Mouse (Mus musculus): ENCODE data around the gene Fmnl3. TPM values are rescaled to one million over a fixed set of nuclear protein-coding genes. Genes with fewer than 3 reads are reported as not detected.

The Fmnl3 gene
- polyA plus RNA-seq, 1 experiment from 2014 or later = 15.1 TPM

GRCm38 (mm10) chr15:99296213-99296612 lies 74.1 kb downstream of the Fmnl3 start:
- Histone ChIP-seq H3K9me3 (no peaks in the 10 kb centered on the region), H3K27me3 (no peaks in the 10 kb centered on the region), H3K4me3 (peak overlapping the region; percentile 71), H3K9ac (replicated peaks) (peak overlapping the region; percentile 83; the same call in 1 of the 2 replicates), H3K27ac (replicated peaks) (peak overlapping the region; percentile 92; the same call in 1 of the 2 replicates), H3K36me3 (no peaks in the 10 kb centered on the region), H3K4me2 (replicated peaks) (peak overlapping the region; percentile 67), H3K4me1 (peaks cover 17% of the 10 kb centered on the region)
- no peak for ATAC-seq (ENCODE audit: low FRiP score, low read depth)
- WGBS = 38% methylated on average over 5 of the region's 5 CpGs

GRCm38 (mm10) chr15:99295484-99295981 lies 74.7 kb downstream of the Fmnl3 start, which contains the start of gene Fam186b:
TSS of gene Fam186b (minus strand) at chr15:99295888.
- no peaks in the 10 kb centered on the region for H3K27me3 ChIP-seq
- peaks cover 17% of the 10 kb centered on the region for H3K4me1 ChIP-seq
- no peaks in the 10 kb centered on the region for H3K36me3 ChIP-seq
- H3K27ac ChIP-seq (replicated peaks) = peak within 1 kb of the TSS; percentile 92
- peak within 1 kb of the TSS; percentile 83 for H3K9ac ChIP-seq (replicated peaks)
- no peaks in the 10 kb centered on the region for H3K9me3 ChIP-seq
- ATAC-seq (ENCODE audit: low FRiP score, low read depth) = peak; percentile 66
- 0% methylated on average over 8 of the region's 17 CpGs for WGBS
- H3K4me2 ChIP-seq (replicated peaks) = peak within 1 kb of the TSS; percentile 67
- H3K4me3 ChIP-seq = peak within 1 kb of the TSS; percentile 71

GRCm38 (mm10) chr15:99294813-99295374 lies 75.4 kb downstream of the Fmnl3 start, which contains the start of gene Prpf40b:
TSS of gene Prpf40b (plus strand) at chr15:99295087.
- 1% methylated on average over 58 of the region's 64 CpGs for WGBS
- Histone ChIP-seq H3K4me3 (peak within 1 kb of the TSS; percentile 71), H3K9ac (replicated peaks) (peak within 1 kb of the TSS; percentile 83), H3K27ac (replicated peaks) (peak within 1 kb of the TSS; percentile 92), H3K36me3 (no peaks in the 10 kb centered on the region), H3K9me3 (no peaks in the 10 kb centered on the region), H3K27me3 (no peaks in the 10 kb centered on the region), H3K4me1 (peaks cover 17% of the 10 kb centered on the region), H3K4me2 (replicated peaks) (peak within 1 kb of the TSS; percentile 67)
- peak; percentile 97 for ATAC-seq (ENCODE audit: low FRiP score, low read depth)

GRCm38 (mm10) chr15:99294287-99294686 lies 76.0 kb downstream of the Fmnl3 start:
- Histone ChIP-seq H3K4me3 (peak overlapping the region; percentile 71), H3K27me3 (no peaks in the 10 kb centered on the region), H3K4me2 (replicated peaks) (peak overlapping the region; percentile 67), H3K36me3 (no peaks in the 10 kb centered on the region), H3K9ac (replicated peaks) (peak overlapping the region; percentile 83), H3K4me1 (peaks cover 17% of the 10 kb centered on the region), H3K27ac (replicated peaks) (peak overlapping the region; percentile 92), H3K9me3 (no peaks in the 10 kb centered on the region)
- WGBS = 33% methylated on average over 16 of the region's 16 CpGs
- ATAC-seq (ENCODE audit: low FRiP score, low read depth) = no peak; the same call in 1 of the 2 replicates

- no peak for ATAC-seq (ENCODE audit: low FRiP score, low read depth)
- no peaks in the 10 kb centered on the region for H3K9me3 ChIP-seq
- no peak overlapping the region for H3K4me3 ChIP-seq
- no peaks in the 10 kb centered on the region for H3K36me3 ChIP-seq
- H3K9ac ChIP-seq (replicated peaks) = no peak overlapping the region
- no peaks in the 10 kb centered on the region for H3K27me3 ChIP-seq
- no peak overlapping the region for H3K27ac ChIP-seq (replicated peaks)
- H3K4me2 ChIP-seq (replicated peaks) = no peak overlapping the region
- WGBS = 92% methylated on average over 11 of the region's 11 CpGs
- H3K4me1 ChIP-seq = peaks cover 6% of the 10 kb centered on the region
These were observed 79.7 kb downstream of the Fmnl3 start for GRCm38 (mm10) chr15:99290586-99290985.

- Histone ChIP-seq H3K9me3 (no peaks in the 10 kb centered on the region), H3K4me3 (no peak overlapping the region), H3K4me2 (replicated peaks) (no peak overlapping the region), H3K27ac (replicated peaks) (no peak overlapping the region), H3K9ac (replicated peaks) (no peak overlapping the region), H3K36me3 (no peaks in the 10 kb centered on the region), H3K4me1 (no peaks in the 10 kb centered on the region), H3K27me3 (no peaks in the 10 kb centered on the region)
- 58% methylated on average over 8 of the region's 8 CpGs for WGBS
- ATAC-seq (ENCODE audit: low FRiP score, low read depth) = no peak
These were observed 85.1 kb downstream of the Fmnl3 start for GRCm38 (mm10) chr15:99285189-99285535.

- WGBS = 54% methylated on average over 14 of the region's 14 CpGs
These were observed 85.6 kb downstream of the Fmnl3 start for GRCm38 (mm10) chr15:99284527-99285188.

GRCm38 (mm10) chr15:99283456-99283855 lies 86.8 kb downstream of the Fmnl3 start:
- Histone ChIP-seq H3K27ac (replicated peaks) (no peak overlapping the region), H3K9ac (replicated peaks) (no peak overlapping the region), H3K9me3 (no peaks in the 10 kb centered on the region), H3K4me2 (replicated peaks) (no peak overlapping the region), H3K36me3 (no peaks in the 10 kb centered on the region), H3K27me3 (peaks cover 6% of the 10 kb centered on the region; the same call in 1 of the 2 replicates), H3K4me1 (no peaks in the 10 kb centered on the region), H3K4me3 (no peak overlapping the region)
- 62% methylated on average over 10 of the region's 10 CpGs for WGBS
- no peak for ATAC-seq (ENCODE audit: low FRiP score, low read depth)

More at GRCm38 (mm10) chr15:99284527-99285188, 85.6 kb downstream of the Fmnl3 start:
- ATAC-seq (ENCODE audit: low FRiP score, low read depth) = no peak
- no peaks in the 10 kb centered on the region for H3K9me3 ChIP-seq
- no peaks in the 10 kb centered on the region for H3K4me1 ChIP-seq
- H3K36me3 ChIP-seq = no peaks in the 10 kb centered on the region
- no peak overlapping the region for H3K27ac ChIP-seq (replicated peaks)
- no peak overlapping the region for H3K9ac ChIP-seq (replicated peaks)
- H3K27me3 ChIP-seq = peaks cover 4% of the 10 kb centered on the region; the same call in 1 of the 2 replicates
- no peak overlapping the region for H3K4me2 ChIP-seq (replicated peaks)
- no peak overlapping the region for H3K4me3 ChIP-seq

- H3K9ac ChIP-seq (replicated peaks) = no peak overlapping the region
- 94% methylated on average over 7 of the region's 7 CpGs for WGBS
These were observed 92.0 kb downstream of the Fmnl3 start for GRCm38 (mm10) chr15:99278271-99278670.

GRCm38 (mm10) chr15:99276095-99276494 lies 94.2 kb downstream of the Fmnl3 start:
- Histone ChIP-seq H3K9ac (replicated peaks) (no peak overlapping the region), H3K36me3 (no peaks in the 10 kb centered on the region), H3K27me3 (peaks cover 6% of the 10 kb centered on the region; the same call in 1 of the 2 replicates), H3K4me2 (replicated peaks) (no peak overlapping the region), H3K4me3 (no peak overlapping the region), H3K4me1 (no peaks in the 10 kb centered on the region), H3K9me3 (no peaks in the 10 kb centered on the region), H3K27ac (replicated peaks) (no peak overlapping the region)
- 81% methylated on average over 8 of the region's 8 CpGs for WGBS
- no peak for ATAC-seq (ENCODE audit: low FRiP score, low read depth)

More at GRCm38 (mm10) chr15:99278271-99278670, 92.0 kb downstream of the Fmnl3 start:
- H3K36me3 ChIP-seq = no peaks in the 10 kb centered on the region
- peaks cover 6% of the 10 kb centered on the region; the same call in 1 of the 2 replicates for H3K27me3 ChIP-seq
- no peak for ATAC-seq (ENCODE audit: low FRiP score, low read depth)
- H3K9me3 ChIP-seq = no peaks in the 10 kb centered on the region
- H3K4me1 ChIP-seq = no peaks in the 10 kb centered on the region
- H3K4me3 ChIP-seq = no peak overlapping the region
- no peak overlapping the region for H3K4me2 ChIP-seq (replicated peaks)
- H3K27ac ChIP-seq (replicated peaks) = no peak overlapping the region
